In the genomic region with DNA sequence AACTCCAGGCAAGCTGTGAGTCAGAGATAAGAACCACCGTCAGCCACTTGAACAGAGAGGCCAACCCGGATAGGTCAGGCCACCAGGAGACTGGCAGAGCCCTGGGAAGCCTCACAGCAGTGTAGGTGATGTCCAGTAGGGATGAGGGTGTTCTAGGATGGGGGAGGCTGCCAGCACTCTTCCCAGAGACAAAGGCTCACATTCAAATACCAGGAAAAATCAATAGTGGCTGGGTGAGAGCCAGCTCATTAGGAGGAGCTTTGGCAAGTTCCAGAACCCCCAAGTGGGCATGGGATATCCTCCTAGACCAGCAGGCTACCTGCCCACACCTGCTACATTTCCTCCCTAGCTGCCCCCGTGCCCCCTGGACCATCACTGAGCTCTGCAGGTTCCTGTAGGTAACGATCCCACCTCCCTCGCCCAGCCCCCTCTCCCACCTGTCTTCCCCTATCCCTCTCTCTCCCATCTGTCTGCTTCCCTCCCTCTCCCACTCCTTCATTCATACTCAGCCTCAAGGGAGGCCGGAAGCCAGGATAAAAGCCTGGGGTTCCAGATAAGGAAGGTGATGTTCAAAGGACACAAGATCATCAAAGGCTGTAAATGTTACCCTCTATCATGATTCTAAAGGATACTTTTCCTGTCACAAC, we compare ENCODE assay signal across 8 mouse cellular contexts. TPM values are rescaled to one million over a fixed set of nuclear protein-coding genes. Genes with fewer than 3 reads are reported as not detected.
DNase-seq lines count a peak whose midpoint lies in the region; ATAC-seq and TF ChIP-seq lines count a peak whose summit lies in the region.

No protein-coding gene starts in this region.

- no peak overlapping the region for H3K4me3 ChIP-seq in ES-Bruce4 (ENCODE audit: low read depth, low read length)
- no peak overlapping the region for H3K4me3 ChIP-seq in forebrain, embryonic 11.5 days (ENCODE audit: low read depth, low read length)
- H3K4me3 ChIP-seq in liver, postnatal 0 days (ENCODE audit: low read depth, low read length), result no peak overlapping the region

- TF ChIP-seq POLR2A in ES-Bruce4 (IDR thresholded peaks at IDR 0.05; ENCODE audit: insufficient read depth, low read length), result no peak

- no peaks in the 10 kb centered on the region for H3K9me3 ChIP-seq in ES-Bruce4 (replicated peaks; ENCODE audit: control insufficient read depth, insufficient read depth, low read length, poor library complexity, severe bottlenecking)
- H3K9me3 ChIP-seq in forebrain, embryonic 11.5 days (ENCODE audit: control insufficient read depth, low read length), result no peaks in the 10 kb centered on the region
- H3K9me3 ChIP-seq in liver, postnatal 0 days (ENCODE audit: low read length), result no peaks in the 10 kb centered on the region

- H3K9ac ChIP-seq in ES-Bruce4 (ENCODE audit: low read depth, poor library complexity, severe bottlenecking), result no peak overlapping the region
- no peak overlapping the region for H3K9ac ChIP-seq in forebrain, embryonic 11.5 days (ENCODE audit: low read length)
- peak overlapping the region; percentile 39 for H3K9ac ChIP-seq in liver, postnatal 0 days (replicated peaks)

- no peak overlapping the region for H3K4me2 ChIP-seq in forebrain, embryonic 11.5 days (ENCODE audit: low read depth, low read length, severe bottlenecking)
- peak overlapping the region; percentile 55 for H3K4me2 ChIP-seq in liver, postnatal 0 days (ENCODE audit: low read depth, low read length)

- DNase-seq in adrenal gland, postnatal 14 days, result peak; percentile 34
- DNase-seq in adrenal gland, postnatal 10 days, result no peak
- no peak for DNase-seq in forebrain, embryonic 11.5 days (ENCODE audit: low spot score)
- peak; percentile 70 for DNase-seq in liver, postnatal 0 days
- no peak for DNase-seq in frontal cortex, adult 2 months (ENCODE audit: extremely low spot score in 1 of 2, low spot score in 1 of 2)
- no peak for DNase-seq in yolk sac, embryonic 10.5 days (ENCODE audit: low spot score)
- no peak for DNase-seq in kidney, adult 18-20 months

- 67% methylated on average over 6 of the region's 6 CpGs for WGBS in forebrain, embryonic 11.5 days
- 41% methylated on average over 6 of the region's 6 CpGs for WGBS in liver, postnatal 0 days (ENCODE audit: insufficient replicate concordance)

- no peaks in the 10 kb centered on the region for H3K36me3 ChIP-seq in ES-Bruce4 (ENCODE audit: control insufficient read depth, insufficient read depth, low read length, poor library complexity, severe bottlenecking)
- H3K36me3 ChIP-seq in forebrain, embryonic 11.5 days (ENCODE audit: control insufficient read depth, insufficient read depth, low read length), result no peaks in the 10 kb centered on the region
- no peaks in the 10 kb centered on the region for H3K36me3 ChIP-seq in liver, postnatal 0 days (replicated peaks; ENCODE audit: insufficient read depth, low read length)

- TF ChIP-seq EP300 in ES-Bruce4 (IDR thresholded peaks at IDR 0.05; ENCODE audit: insufficient read depth, low read depth, low read length), result no peak
- no peak; the same call in none of the 2 replicates for TF ChIP-seq EP300 in liver, postnatal 0 days (IDR thresholded peaks at IDR 0.05; ENCODE audit: low read depth)

- peak; percentile 42; the same call in 1 of the 2 replicates for ATAC-seq in forebrain, embryonic 11.5 days (replicated peaks; ENCODE audit: low FRiP score)
- peak; percentile 94 for ATAC-seq in liver, postnatal 0 days

- no peaks in the 10 kb centered on the region for H3K27me3 ChIP-seq in ES-Bruce4 (ENCODE audit: control insufficient read depth, insufficient read depth, low read length, poor library complexity, severe bottlenecking)
- no peaks in the 10 kb centered on the region for H3K27me3 ChIP-seq in forebrain, embryonic 11.5 days (ENCODE audit: control insufficient read depth, insufficient read depth, low read length)
- no peaks in the 10 kb centered on the region for H3K27me3 ChIP-seq in liver, postnatal 0 days (ENCODE audit: insufficient read depth, low read length)

- peak overlapping the region; percentile 43; the same call in 1 of the 2 replicates for H3K27ac ChIP-seq in ES-Bruce4 (ENCODE audit: insufficient read depth, low read length)
- H3K27ac ChIP-seq in forebrain, embryonic 11.5 days (ENCODE audit: low read depth, low read length), result no peak overlapping the region
- H3K27ac ChIP-seq in liver, postnatal 0 days (ENCODE audit: low read depth), result peak overlapping the region; percentile 92

- peaks cover 5% of the 10 kb centered on the region for H3K4me1 ChIP-seq in ES-Bruce4 (ENCODE audit: control insufficient read depth, insufficient read depth, low read length)
- H3K4me1 ChIP-seq in forebrain, embryonic 11.5 days (replicated peaks; ENCODE audit: control insufficient read depth, insufficient read depth, low read length), result no peaks in the 10 kb centered on the region
- peaks cover 85% of the 10 kb centered on the region for H3K4me1 ChIP-seq in liver, postnatal 0 days (ENCODE audit: insufficient read depth)

- TF ChIP-seq CTCF in ES-Bruce4 (IDR thresholded peaks at IDR 0.05; ENCODE audit: low read depth, low read length), result no peak
- 0 out of 2 replicates have a peak, but pooled peaks have one; percentile 8 for TF ChIP-seq CTCF in liver, postnatal 0 days (IDR thresholded peaks at IDR 0.05; ENCODE audit: low read depth)

RNA-seq across cellular contexts. Expression of gene Ptprj, which starts 20.1 kb away (rescaled TPM):
- 23.7 and 23.9 TPM in 2 replicates for total RNA-seq in adrenal gland, postnatal 14 days (2021)
- 10 to 100 TPM; 20.9 to 23.2 TPM for total RNA-seq in adrenal gland, postnatal 10 days (2021)
- polyA plus RNA-seq in ES-Bruce4 (2011; ENCODE audit: insufficient read depth, insufficient read length, low read depth, missing spikeins), result 5.5 and 5.9 TPM in 2 replicates
- 2.5 and 2.9 TPM in 2 replicates for polyA plus RNA-seq in forebrain, embryonic 11.5 days (2014; fragmentation: Nextera tagmentation; extraction: Ambion mirVana)
- polyA plus RNA-seq in liver, postnatal 0 days (2015; fragmentation: Nextera tagmentation; extraction: Ambion mirVana), result 2.7 and 2.8 TPM in 2 replicates
- polyA plus RNA-seq in frontal cortex, adult 2 months (2012; rRNA removed), result 32.7 and 37.2 TPM in 2 replicates

Comparison
In these comparisons a context has a peak if more than half of its experiments do, and no peak if none do; other contexts are left out.
1. DNase-seq: peak in adrenal gland, postnatal 14 days (single experiment) and liver, postnatal 0 days (single experiment); none in adrenal gland, postnatal 10 days (single experiment), forebrain, embryonic 11.5 days (single experiment), frontal cortex, adult 2 months (0 of 2), yolk sac, embryonic 10.5 days (single experiment) and kidney, adult 18-20 months (single experiment).